Comparison of ENCODE assay signal across 11 mouse cellular contexts in genomic region chr8:126538136-126538535, GRCm38 (mm10). TPM values are rescaled to one million over a fixed set of nuclear protein-coding genes. Genes with fewer than 3 reads are reported as not detected.
A peak's percentile ranks its signal among the peaks of the same experiment; 100 is the strongest.
DNase-seq lines count a peak whose midpoint lies in the region; ATAC-seq and TF ChIP-seq lines count a peak whose summit lies in the region.
"Had no signal": no experiment of that assay in that cellular context is flagged by ENCODE, and none has a peak within 500 bp of the region (broad histone marks: within the 10 kb centered on the region; RNA-seq: fewer than 3 reads in every experiment).

No protein-coding gene starts in this region.

- no peak for ATAC-seq in forebrain, postnatal 0 days
- ATAC-seq in midbrain, embryonic 12.5 days (ENCODE audit: low FRiP score, low read depth) = no peak
- no peak for ATAC-seq in monocyte, adult 5-6 weeks (replicated peaks; ENCODE audit: insufficient number of reproducible peaks, low FRiP score, low TSS enrichment, poor library complexity, severe bottlenecking)

- no peaks in the 10 kb centered on the region for H3K36me3 ChIP-seq in ES-E14 (ENCODE audit: control insufficient read depth, insufficient read depth, low read length, poor library complexity, severe bottlenecking)
- H3K36me3 ChIP-seq in forebrain, postnatal 0 days (ENCODE audit: insufficient read depth) = no peaks in the 10 kb centered on the region
- H3K36me3 ChIP-seq in midbrain, embryonic 12.5 days = no peaks in the 10 kb centered on the region

- peak overlapping the region; percentile 86; the same call in 1 of the 2 replicates for H3K27ac ChIP-seq in gastrocnemius, adult 2 months
- H3K27ac ChIP-seq in ES-E14 (ENCODE audit: insufficient read depth, low read depth, low read length, poor library complexity, severe bottlenecking) = peak overlapping the region; percentile 60; the same call in 1 of the 2 replicates
- H3K27ac ChIP-seq in forebrain, postnatal 0 days (ENCODE audit: low read depth, low read length) = peak overlapping the region; percentile 92
- H3K27ac ChIP-seq in midbrain, embryonic 12.5 days (replicated peaks) = peak overlapping the region; percentile 96

- no peaks in the 10 kb centered on the region for H3K27me3 ChIP-seq in forebrain, postnatal 0 days (ENCODE audit: insufficient read depth, low read length)
- no peaks in the 10 kb centered on the region for H3K27me3 ChIP-seq in midbrain, embryonic 12.5 days

- H3K4me1 ChIP-seq in ES-E14 (ENCODE audit: control insufficient read depth in 2 of 2, insufficient read depth in 2 of 2, low read length in 2 of 2, poor library complexity in 1 of 2) = peaks cover 5 to 24% of the 10 kb centered on the region in 2 experiments; a peak in 2 of 4 replicates
- H3K4me1 ChIP-seq in forebrain, postnatal 0 days (ENCODE audit: insufficient read depth) = peaks cover 39% of the 10 kb centered on the region
- H3K4me1 ChIP-seq in midbrain, embryonic 12.5 days = peaks cover 46% of the 10 kb centered on the region

- no peak for TF ChIP-seq CTCF in gastrocnemius, adult 2 months (IDR thresholded peaks at IDR 0.05)
- TF ChIP-seq CTCF in forebrain, postnatal 0 days (IDR thresholded peaks at IDR 0.05; ENCODE audit: low read depth) = no peak

- H3K4me2 ChIP-seq in forebrain, postnatal 0 days (ENCODE audit: low read depth) = peak overlapping the region; percentile 25
- peak overlapping the region; percentile 41 for H3K4me2 ChIP-seq in midbrain, embryonic 12.5 days (replicated peaks)

- DNase-seq in gastrocnemius, adult 2 months = no peak
- DNase-seq in gastrocnemius, adult 8-10 months (ENCODE audit: low spot score in 2 of 2) = no peak
- DNase-seq in ES-E14 (ENCODE audit: low read depth, low spot score) = no peak
- no peak for DNase-seq in forebrain, postnatal 0 days
- no peak for DNase-seq in lung, postnatal 25 days (ENCODE audit: low spot score)
- DNase-seq in urinary bladder, postnatal 36 days (ENCODE audit: low spot score in 2 of 2) = no peak
- DNase-seq: B cell, adult 2 months; cerebellum, postnatal 36 days; liver had no signal

- no peak overlapping the region for H3K9ac ChIP-seq in ES-E14 (ENCODE audit: insufficient read depth, low read depth, low read length, poor library complexity, severe bottlenecking)
- peak overlapping the region; percentile 26 for H3K9ac ChIP-seq in forebrain, postnatal 0 days
- peak overlapping the region; percentile 37; the same call in 1 of the 2 replicates for H3K9ac ChIP-seq in midbrain, embryonic 12.5 days (replicated peaks)

- 14% methylated on average over 3 of the region's 3 CpGs for WGBS in forebrain, postnatal 0 days
- 19% methylated on average over 3 of the region's 3 CpGs for WGBS in midbrain, embryonic 12.5 days

- intact Hi-C loops in gastrocnemius, adult 2 months (cut with DNase I) = no loop called here

- no peak overlapping the region for H3K4me3 ChIP-seq in gastrocnemius, adult 2 months
- no peak overlapping the region for H3K4me3 ChIP-seq in ES-E14 (ENCODE audit: insufficient read depth in 1 of 2, low read depth in 1 of 2, low read length in 2 of 2, poor library complexity in 1 of 2, severe bottlenecking in 1 of 2)
- no peak overlapping the region for H3K4me3 ChIP-seq in forebrain, postnatal 0 days (ENCODE audit: low read depth, low read length)
- no peak overlapping the region for H3K4me3 ChIP-seq in midbrain, embryonic 12.5 days

- H3K9me3 ChIP-seq in ES-E14 (ENCODE audit: control insufficient read depth, insufficient read depth, low read depth, low read length) = no peaks in the 10 kb centered on the region
- H3K9me3 ChIP-seq in forebrain, postnatal 0 days (ENCODE audit: low read length) = no peaks in the 10 kb centered on the region
- no peaks in the 10 kb centered on the region for H3K9me3 ChIP-seq in midbrain, embryonic 12.5 days

- in situ Hi-C loops in ES-E14 (cut with MboI; ENCODE audit: low sequenced_read_pairs in 2 of 2, unreplicated experiment in 2 of 2) = no loop called here

TF ChIP-seq in ES-E14, 5 proteins besides CTCF, POLR2A, EP300 and RAD21:
- TF ChIP-seq ZNF384 (IDR thresholded peaks at IDR 0.05; ENCODE audit: low read depth, low read length) (no peak), ZC3H11A (IDR thresholded peaks at IDR 0.05; ENCODE audit: borderline replicate concordance, low read depth, low read length) (no peak)

RNA-seq across cellular contexts. Expression of gene Irf2bp2, which starts 55.6 kb away (rescaled TPM):
- 10 to 100 TPM; 28.6 to 81.6 TPM for total RNA-seq in gastrocnemius, adult 2 months (2021)
- 10 to 100 TPM; 22.2 to 31.2 (median 23.5) TPM for total RNA-seq in gastrocnemius, adult 8-10 months (2022)
- total RNA-seq in ES-E14 (2012; rRNA removed) = 21.9 and 25.7 TPM in 2 replicates
- total RNA-seq in forebrain, postnatal 0 days (2014; rRNA removed) = 62.3 and 88.6 TPM in 2 replicates
- polyA plus RNA-seq in forebrain, postnatal 0 days (2015; fragmentation: Nextera tagmentation; extraction: Ambion mirVana) = 6.8 and 8.4 TPM in 2 replicates
- 7.5 and 7.7 TPM in 2 replicates for polyA plus RNA-seq in midbrain, embryonic 12.5 days (2016; fragmentation: Nextera tagmentation; extraction: Ambion mirVana)
- total RNA-seq in monocyte, adult 5-6 weeks (2017) = 41.2 to 53.3 TPM (median 48.5 TPM) in 3 replicates
